ENCODE assay signal across 18 mouse cellular contexts in genomic region chr1:167115121-167115520, GRCm38 (mm10).
DNase-seq lines count a peak whose midpoint lies in the region; ATAC-seq and TF ChIP-seq lines count a peak whose summit lies in the region.
"Had no signal": no experiment of that assay in that cellular context is flagged by ENCODE, and none has a peak within 500 bp of the region (broad histone marks: within the 10 kb centered on the region; RNA-seq: fewer than 3 reads in every experiment).

No protein-coding gene starts in this region.

- H3K4me1 ChIP-seq in hindbrain, embryonic 14.5 days (replicated peaks; ENCODE audit: control insufficient read depth, insufficient read depth, low read length): peaks cover 14% of the 10 kb centered on the region; the same call in 1 of the 2 replicates
- H3K4me1 ChIP-seq in hindbrain, embryonic 12.5 days: peaks cover 11% of the 10 kb centered on the region; the same call in 1 of the 2 replicates
- H3K4me1 ChIP-seq in forebrain, postnatal 0 days (ENCODE audit: insufficient read depth): peaks cover 8% of the 10 kb centered on the region; the same call in 1 of the 2 replicates
- no peaks in the 10 kb centered on the region for H3K4me1 ChIP-seq in lung, adult 2 months (ENCODE audit: control insufficient read depth, insufficient read depth, low read length)
- H3K4me1 ChIP-seq: megakaryocyte, embryonic 14.5 days had no signal

- TF ChIP-seq CTCF in forebrain, postnatal 0 days (IDR thresholded peaks at IDR 0.05; ENCODE audit: low read depth): no peak
- no peak for TF ChIP-seq CTCF in lung, adult 2 months (IDR thresholded peaks at IDR 0.05; ENCODE audit: insufficient read depth, low read length)

- H3K36me3 ChIP-seq in hindbrain, embryonic 14.5 days (replicated peaks; ENCODE audit: control insufficient read depth, insufficient read depth): no peaks in the 10 kb centered on the region
- H3K36me3 ChIP-seq in hindbrain, embryonic 12.5 days: no peaks in the 10 kb centered on the region
- H3K36me3 ChIP-seq in forebrain, postnatal 0 days (ENCODE audit: insufficient read depth): no peaks in the 10 kb centered on the region
- H3K36me3 ChIP-seq: neural tube, embryonic 13.5 days had no signal

- ATAC-seq in hindbrain, embryonic 14.5 days (ENCODE audit: low FRiP score): peak; percentile 45; the same call in 1 of the 2 replicates
- ATAC-seq in hindbrain, embryonic 12.5 days (ENCODE audit: low FRiP score): no peak
- ATAC-seq in forebrain, postnatal 0 days: 0 out of 2 replicates have a peak, but pooled peaks have one; percentile 17
- no peak for ATAC-seq in granulocyte monocyte progenitor cell, adult 5-6 weeks (replicated peaks; ENCODE audit: poor library complexity, severe bottlenecking)

- no peaks in the 10 kb centered on the region for H3K27me3 ChIP-seq in hindbrain, embryonic 14.5 days (ENCODE audit: control insufficient read depth, insufficient read depth, low read length)
- no peaks in the 10 kb centered on the region for H3K27me3 ChIP-seq in hindbrain, embryonic 12.5 days
- H3K27me3 ChIP-seq in forebrain, postnatal 0 days (ENCODE audit: insufficient read depth, low read length): no peaks in the 10 kb centered on the region
- H3K27me3 ChIP-seq: megakaryocyte, embryonic 14.5 days; neural tube, embryonic 13.5 days had no signal

- peak; percentile 69 to 78 for DNase-seq in cerebellum, postnatal 10 days
- no peak for DNase-seq in cerebellum, adult 11-12 months
- DNase-seq in hindbrain, embryonic 14.5 days (ENCODE audit: low spot score): no peak
- DNase-seq in brain, adult 2 months (ENCODE audit: low read depth, low spot score): peak; percentile 58
- no peak for DNase-seq in forebrain, postnatal 0 days
- no peak for DNase-seq in lung, adult 2 months
- DNase-seq: embryo, embryonic 11 days; gastrocnemius, postnatal 36 days; heart, postnatal 10 days; kidney, adult 8-10 months; kidney, postnatal 36 days; thymus, postnatal 14 days had no signal

- no peak overlapping the region for H3K4me3 ChIP-seq in hindbrain, embryonic 14.5 days (replicated peaks; ENCODE audit: low read length)
- no peak overlapping the region for H3K4me3 ChIP-seq in hindbrain, embryonic 12.5 days
- no peak overlapping the region for H3K4me3 ChIP-seq in forebrain, postnatal 0 days (ENCODE audit: low read depth, low read length)
- no peak overlapping the region for H3K4me3 ChIP-seq in lung, adult 2 months (replicated peaks; ENCODE audit: extremely low read depth, low read depth, low read length)
- H3K4me3 ChIP-seq: megakaryocyte, embryonic 14.5 days; neural tube, embryonic 13.5 days had no signal

- no peak for TF ChIP-seq POLR2A in lung, adult 2 months (IDR thresholded peaks at IDR 0.05; ENCODE audit: borderline replicate concordance, extremely low read depth, low read depth, low read length)

- H3K4me2 ChIP-seq in hindbrain, embryonic 14.5 days (replicated peaks): no peak overlapping the region
- H3K4me2 ChIP-seq in hindbrain, embryonic 12.5 days (replicated peaks): no peak overlapping the region
- no peak overlapping the region for H3K4me2 ChIP-seq in forebrain, postnatal 0 days (ENCODE audit: low read depth)
- H3K4me2 ChIP-seq: heart, embryonic 11.5 days; liver, embryonic 11.5 days; neural tube, embryonic 13.5 days had no signal

- no peaks in the 10 kb centered on the region for H3K9me3 ChIP-seq in hindbrain, embryonic 14.5 days (ENCODE audit: control insufficient read depth, low read length)
- H3K9me3 ChIP-seq in hindbrain, embryonic 12.5 days (replicated peaks): no peaks in the 10 kb centered on the region
- no peaks in the 10 kb centered on the region for H3K9me3 ChIP-seq in forebrain, postnatal 0 days (ENCODE audit: low read length)
- H3K9me3 ChIP-seq: neural tube, embryonic 13.5 days had no signal

- 35% methylated on average over 4 of the region's 4 CpGs for WGBS in hindbrain, embryonic 14.5 days
- 36% methylated on average over 4 of the region's 4 CpGs for WGBS in hindbrain, embryonic 12.5 days
- 18% methylated on average over 4 of the region's 4 CpGs for WGBS in forebrain, postnatal 0 days
- 27% methylated on average over 4 of the region's 4 CpGs for WGBS in lung, adult 2 months

- no peak overlapping the region for H3K27ac ChIP-seq in hindbrain, embryonic 14.5 days
- H3K27ac ChIP-seq in hindbrain, embryonic 12.5 days: no peak overlapping the region
- H3K27ac ChIP-seq in forebrain, postnatal 0 days (ENCODE audit: low read depth, low read length): no peak overlapping the region
- H3K27ac ChIP-seq: neural tube, embryonic 13.5 days had no signal

- H3K9ac ChIP-seq in hindbrain, embryonic 14.5 days: no peak overlapping the region
- no peak overlapping the region for H3K9ac ChIP-seq in hindbrain, embryonic 12.5 days
- H3K9ac ChIP-seq in forebrain, postnatal 0 days: no peak overlapping the region
- H3K9ac ChIP-seq: neural tube, embryonic 13.5 days had no signal

Comparison
In these comparisons a context has a peak if more than half of its experiments do, and no peak if none do; other contexts are left out.
1. DNase-seq: peak in cerebellum, postnatal 10 days (2 of 2) and brain, adult 2 months (single experiment); none in cerebellum, adult 11-12 months (single experiment), hindbrain, embryonic 14.5 days (single experiment), forebrain, postnatal 0 days (single experiment) and lung, adult 2 months (single experiment).
2. ATAC-seq: peak in hindbrain, embryonic 14.5 days (single experiment) and forebrain, postnatal 0 days (single experiment); none in hindbrain, embryonic 12.5 days (single experiment) and granulocyte monocyte progenitor cell, adult 5-6 weeks (single experiment).